Mouse (Mus musculus): ENCODE measurements at regions not wholly inside any gene's neighbourhood (a gene's known extent, or its start where the extent isn't known, plus 50 kb on each side); places are given as distances from the start of the nearest gene placed in this dataset.
"Not testable (repeated sequence)": the region's sequence is repeated elsewhere in the genome, so short reads cannot be mapped to it uniquely, and the experiment has no call there.

GRCm38 (mm10) chr9:97297538-97297937 lies 72.2 kb downstream of the Trim42 start:
- no peak for TF ChIP-seq CTCF (conservative IDR thresholded peaks at IDR 0.05; ENCODE audit: low read length)
- no peak for TF ChIP-seq POU5F1 (IDR thresholded peaks at IDR 0.05; ENCODE audit: borderline replicate concordance, low read length)
- no peak for TF ChIP-seq NANOG (IDR thresholded peaks at IDR 0.05; ENCODE audit: borderline replicate concordance, low read length)
- no peaks in the 10 kb centered on the region for H3K36me3 ChIP-seq (ENCODE audit: insufficient read depth, low read length)
- no peak overlapping the region for H3K4me3 ChIP-seq (replicated peaks; ENCODE audit: low read length)
- H3K27me3 ChIP-seq (ENCODE audit: insufficient read depth, low read length) = peaks cover 7% of the 10 kb centered on the region; the same call in 1 of the 2 replicates
- peaks cover 7% of the 10 kb centered on the region; the same call in 1 of the 2 replicates for H3K9me3 ChIP-seq (ENCODE audit: low read length)
- H3K4me1 ChIP-seq (replicated peaks; ENCODE audit: low read depth, low read length) = no peaks in the 10 kb centered on the region; the same call in 1 of the 2 replicates

GRCm38 (mm10) chr9:97295770-97296169 lies 74.0 kb downstream of the Trim42 start:
- Histone ChIP-seq H3K27me3 (ENCODE audit: insufficient read depth, low read length) (peaks cover 7% of the 10 kb centered on the region; the same call in 1 of the 2 replicates), H3K4me3 (replicated peaks; ENCODE audit: low read length) (no peak overlapping the region), H3K9me3 (ENCODE audit: low read length) (no peaks in the 10 kb centered on the region)

GRCm38 (mm10) chr9:97291870-97292269 lies 77.9 kb downstream of the Trim42 start:
- Histone ChIP-seq H3K36me3 (ENCODE audit: insufficient read depth, low read length) (no peaks in the 10 kb centered on the region), H3K27me3 (ENCODE audit: insufficient read depth, low read length) (no peaks in the 10 kb centered on the region), H3K9me3 (ENCODE audit: low read length) (no peaks in the 10 kb centered on the region), H3K4me3 (replicated peaks; ENCODE audit: low read length) (no peak overlapping the region), H3K4me1 (replicated peaks; ENCODE audit: low read depth, low read length) (no peaks in the 10 kb centered on the region)
- TF ChIP-seq NANOG (IDR thresholded peaks at IDR 0.05; ENCODE audit: borderline replicate concordance, low read length) = no peak
- no peak for TF ChIP-seq POU5F1 (IDR thresholded peaks at IDR 0.05; ENCODE audit: borderline replicate concordance, low read length)
- no peak; the same call in 1 of the 2 replicates for TF ChIP-seq CTCF (conservative IDR thresholded peaks at IDR 0.05; ENCODE audit: low read length)

More at GRCm38 (mm10) chr9:97295770-97296169, 74.0 kb downstream of the Trim42 start:
- Histone ChIP-seq H3K36me3 (ENCODE audit: insufficient read depth, low read length) (no peaks in the 10 kb centered on the region), H3K4me1 (replicated peaks; ENCODE audit: low read depth, low read length) (no peaks in the 10 kb centered on the region; the same call in 1 of the 2 replicates)
- TF ChIP-seq CTCF (conservative IDR thresholded peaks at IDR 0.05; ENCODE audit: low read length) = peak; percentile 84
- no peak for TF ChIP-seq NANOG (IDR thresholded peaks at IDR 0.05; ENCODE audit: borderline replicate concordance, low read length)
- no peak for TF ChIP-seq POU5F1 (IDR thresholded peaks at IDR 0.05; ENCODE audit: borderline replicate concordance, low read length)

GRCm38 (mm10) chr9:97284282-97284802 lies 85.4 kb downstream of the Trim42 start:
- Histone ChIP-seq H3K36me3 (ENCODE audit: insufficient read depth, low read length) (no peaks in the 10 kb centered on the region), H3K27me3 (ENCODE audit: insufficient read depth, low read length) (no peaks in the 10 kb centered on the region; the same call in 1 of the 2 replicates), H3K9me3 (ENCODE audit: low read length) (peaks cover 4% of the 10 kb centered on the region; the same call in 1 of the 2 replicates), H3K4me3 (replicated peaks; ENCODE audit: low read length) (no peak overlapping the region), H3K4me1 (replicated peaks; ENCODE audit: low read depth, low read length) (no peaks in the 10 kb centered on the region)
- TF ChIP-seq CTCF (conservative IDR thresholded peaks at IDR 0.05; ENCODE audit: low read length) = no peak
- TF ChIP-seq NANOG (IDR thresholded peaks at IDR 0.05; ENCODE audit: borderline replicate concordance, low read length) = no peak
- no peak for TF ChIP-seq POU5F1 (IDR thresholded peaks at IDR 0.05; ENCODE audit: borderline replicate concordance, low read length)

GRCm38 (mm10) chr9:97282090-97282489 lies 87.7 kb downstream of the Trim42 start:
- TF ChIP-seq POU5F1 (IDR thresholded peaks at IDR 0.05; ENCODE audit: borderline replicate concordance, low read length) (no peak), NANOG (IDR thresholded peaks at IDR 0.05; ENCODE audit: borderline replicate concordance, low read length) (no peak), CTCF (conservative IDR thresholded peaks at IDR 0.05; ENCODE audit: low read length) (no peak)
- no peaks in the 10 kb centered on the region for H3K4me1 ChIP-seq (replicated peaks; ENCODE audit: low read depth, low read length)
- H3K4me3 ChIP-seq (replicated peaks; ENCODE audit: low read length) = no peak overlapping the region
- H3K27me3 ChIP-seq (ENCODE audit: insufficient read depth, low read length) = no peaks in the 10 kb centered on the region; the same call in 1 of the 2 replicates
- no peaks in the 10 kb centered on the region for H3K36me3 ChIP-seq (ENCODE audit: insufficient read depth, low read length)
- H3K9me3 ChIP-seq (ENCODE audit: low read length) = peaks cover 23% of the 10 kb centered on the region

GRCm38 (mm10) chr9:97275449-97275848 lies 94.3 kb downstream of the Trim42 start:
- not testable (repeated sequence) for H3K36me3 ChIP-seq (ENCODE audit: insufficient read depth, low read length); H3K4me1 ChIP-seq (replicated peaks; ENCODE audit: low read depth, low read length); H3K4me3 ChIP-seq (replicated peaks; ENCODE audit: low read length); H3K27me3 ChIP-seq (ENCODE audit: insufficient read depth, low read length)
- H3K9me3 ChIP-seq (ENCODE audit: low read length) = peaks cover 31% of the 10 kb centered on the region

GRCm38 (mm10) chr9:97273891-97274290 lies 95.9 kb downstream of the Trim42 start:
- Histone ChIP-seq H3K27me3 (ENCODE audit: insufficient read depth, low read length) (no peaks in the 10 kb centered on the region), H3K4me1 (replicated peaks; ENCODE audit: low read depth, low read length) (no peaks in the 10 kb centered on the region), H3K9me3 (ENCODE audit: low read length) (peaks cover 24% of the 10 kb centered on the region), H3K4me3 (replicated peaks; ENCODE audit: low read length) (no peak overlapping the region), H3K36me3 (ENCODE audit: insufficient read depth, low read length) (no peaks in the 10 kb centered on the region)
- no peak for TF ChIP-seq CTCF (conservative IDR thresholded peaks at IDR 0.05; ENCODE audit: low read length)
- no peak for TF ChIP-seq NANOG (IDR thresholded peaks at IDR 0.05; ENCODE audit: borderline replicate concordance, low read length)
- no peak for TF ChIP-seq POU5F1 (IDR thresholded peaks at IDR 0.05; ENCODE audit: borderline replicate concordance, low read length)

- Histone ChIP-seq H3K4me1 (replicated peaks; ENCODE audit: low read depth, low read length) (no peaks in the 10 kb centered on the region), H3K9me3 (ENCODE audit: low read length) (peaks cover 8% of the 10 kb centered on the region; the same call in 1 of the 2 replicates), H3K4me3 (replicated peaks; ENCODE audit: low read length) (no peak overlapping the region), H3K36me3 (ENCODE audit: insufficient read depth, low read length) (no peaks in the 10 kb centered on the region), H3K27me3 (ENCODE audit: insufficient read depth, low read length) (no peaks in the 10 kb centered on the region)
- no peak for TF ChIP-seq CTCF (conservative IDR thresholded peaks at IDR 0.05; ENCODE audit: low read length)
- TF ChIP-seq POU5F1 (IDR thresholded peaks at IDR 0.05; ENCODE audit: borderline replicate concordance, low read length) = no peak
- no peak for TF ChIP-seq NANOG (IDR thresholded peaks at IDR 0.05; ENCODE audit: borderline replicate concordance, low read length)
These were observed 97.7 kb downstream of the Trim42 start for GRCm38 (mm10) chr9:97272061-97272460.

GRCm38 (mm10) chr9:97247621-97248020 lies 122.1 kb downstream of the Trim42 start:
- Histone ChIP-seq H3K36me3 (ENCODE audit: insufficient read depth, low read length) (no peaks in the 10 kb centered on the region), H3K4me1 (replicated peaks; ENCODE audit: low read depth, low read length) (no peaks in the 10 kb centered on the region), H3K9me3 (ENCODE audit: low read length) (no peaks in the 10 kb centered on the region), H3K27me3 (ENCODE audit: insufficient read depth, low read length) (no peaks in the 10 kb centered on the region), H3K4me3 (replicated peaks; ENCODE audit: low read length) (no peak overlapping the region)
- TF ChIP-seq CTCF (conservative IDR thresholded peaks at IDR 0.05; ENCODE audit: low read length) (no peak), POU5F1 (IDR thresholded peaks at IDR 0.05; ENCODE audit: borderline replicate concordance, low read length) (no peak), NANOG (IDR thresholded peaks at IDR 0.05; ENCODE audit: borderline replicate concordance, low read length) (no peak)

All from E14TG2a.4 (cell line).